Mouse (Mus musculus) hindbrain, embryonic 10.5 days (tissue): ENCODE measurements around the gene Add3. TPM values are rescaled to one million over a fixed set of nuclear protein-coding genes. Genes with fewer than 3 reads are reported as not detected.

ENCODE experiments used
- DNase-seq: peaks from one replicate; pipeline ENCODE4 v3.0.0-alpha.2; 2017; ENCODE audit warnings: low spot score
- H3K27ac ChIP-seq: fragments of 300-500 bp; sonication (generic); 2 replicates; pipeline ENCODE4 v1.5.1; 2016; ENCODE audit warnings: mild to moderate bottlenecking, moderate library complexity
- H3K27me3 ChIP-seq: fragments of 300-500 bp; sonication (generic); 2 replicates; pipeline ENCODE4 v1.6.1; 2016; ENCODE audit warnings: mild to moderate bottlenecking; ENCODE audit not compliant: poor library complexity, insufficient read depth, severe bottlenecking
- H3K36me3 ChIP-seq: fragments of 300-500 bp; sonication (generic); 2 replicates; pipeline ENCODE4 v1.6.1; 2016; ENCODE audit warnings: mild to moderate bottlenecking, moderate library complexity
- H3K4me1 ChIP-seq: fragments of 300-500 bp; sonication (generic); replicated peaks from 2 replicates; pipeline ENCODE4 v1.6.1; 2016; ENCODE audit warnings: mild to moderate bottlenecking
- H3K4me3 ChIP-seq: fragments of 300-500 bp; sonication (generic); 2 replicates; pipeline ENCODE4 v1.5.1; 2016; ENCODE audit warnings: mild to moderate bottlenecking, moderate library complexity
- H3K9me3 ChIP-seq: fragments of 300-500 bp; sonication (generic); 2 replicates; pipeline ENCODE4 v1.6.1; 2016; ENCODE audit warnings: mild to moderate bottlenecking, moderate library complexity
- WGBS: fragments of 180-500 bp; shearing (Covaris S2); methylation state at CpG from one replicate; pipeline ENCODE4 v1.1.7; 2016; 5-methylcytosine and 5-hydroxymethylcytosine counted together
- polyA plus RNA-seq: library from polyadenylated mRNA; unstranded; fragments of >200 nt; fragmentation: Nextera tagmentation; extraction: Ambion mirVana; gene quantifications from 2 replicates; pipeline ENCODE4 v1.2.1, GENCODE M21; 2016

The Add3 gene
- polyA plus RNA-seq, 1 experiment from 2014 or later, result 45.9 TPM

GRCm38 (mm10) chr19:53162927-53163326, 22.7 kb downstream of the Add3 start:
- DNase-seq, result no peak
- 94% methylated on average over 6 of the region's 6 CpGs for WGBS
- Histone ChIP-seq H3K27me3 (no peaks in the 10 kb centered on the region), H3K4me3 (no peak overlapping the region), H3K27ac (no peak overlapping the region), H3K9me3 (no peaks in the 10 kb centered on the region), H3K36me3 (no peaks in the 10 kb centered on the region), H3K4me1 (0 out of 2 replicates have a peak, but pooled peaks cover 14% of the 10 kb centered on the region)

GRCm38 (mm10) chr19:53164645-53165044, 24.4 kb downstream of the Add3 start:
- 88% methylated on average over 7 of the region's 7 CpGs for WGBS
- DNase-seq, result no peak
- Histone ChIP-seq H3K4me1 (peaks cover 16% of the 10 kb centered on the region; the same call in 1 of the 2 replicates), H3K36me3 (no peaks in the 10 kb centered on the region), H3K27ac (no peak overlapping the region), H3K27me3 (no peaks in the 10 kb centered on the region), H3K4me3 (no peak overlapping the region), H3K9me3 (no peaks in the 10 kb centered on the region)

GRCm38 (mm10) chr19:53165305-53166240, 25.3 kb downstream of the Add3 start:
- no peak for DNase-seq
- no peaks in the 10 kb centered on the region for H3K27me3 ChIP-seq
- H3K4me3 ChIP-seq, result no peak overlapping the region
- no peaks in the 10 kb centered on the region for H3K9me3 ChIP-seq
- WGBS, result 60% methylated on average over 4 of the region's 4 CpGs
- H3K36me3 ChIP-seq, result no peaks in the 10 kb centered on the region
- peaks cover 16% of the 10 kb centered on the region; the same call in 1 of the 2 replicates for H3K4me1 ChIP-seq
- no peak overlapping the region for H3K27ac ChIP-seq

GRCm38 (mm10) chr19:53166367-53166766, 26.1 kb downstream of the Add3 start:
- Histone ChIP-seq H3K4me3 (no peak overlapping the region), H3K36me3 (no peaks in the 10 kb centered on the region), H3K9me3 (no peaks in the 10 kb centered on the region), H3K27ac (no peak overlapping the region), H3K27me3 (no peaks in the 10 kb centered on the region), H3K4me1 (peaks cover 16% of the 10 kb centered on the region; the same call in 1 of the 2 replicates)
- 89% methylated on average over 10 of the region's 10 CpGs for WGBS
- DNase-seq, result no peak

- no peak for DNase-seq
- peaks cover 16% of the 10 kb centered on the region; the same call in 1 of the 2 replicates for H3K4me1 ChIP-seq
- WGBS, result 83% methylated on average over 5 of the region's 5 CpGs
These were observed 28.3 kb downstream of the Add3 start for GRCm38 (mm10) chr19:53168576-53168975.

GRCm38 (mm10) chr19:53170651-53171050, 30.4 kb downstream of the Add3 start:
- Histone ChIP-seq H3K9me3 (no peaks in the 10 kb centered on the region), H3K36me3 (no peaks in the 10 kb centered on the region), H3K4me1 (peaks cover 14% of the 10 kb centered on the region; the same call in 1 of the 2 replicates), H3K27ac (no peak overlapping the region), H3K4me3 (no peak overlapping the region), H3K27me3 (no peaks in the 10 kb centered on the region)
- DNase-seq, result no peak
- WGBS, result 81% methylated on average over 5 of the region's 5 CpGs

More at GRCm38 (mm10) chr19:53168576-53168975, 28.3 kb downstream of the Add3 start:
- Histone ChIP-seq H3K27ac (no peak overlapping the region), H3K9me3 (no peaks in the 10 kb centered on the region), H3K36me3 (no peaks in the 10 kb centered on the region), H3K27me3 (no peaks in the 10 kb centered on the region), H3K4me3 (no peak overlapping the region)

- 94% methylated on average over 2 of the region's 2 CpGs for WGBS
- no peaks in the 10 kb centered on the region for H3K9me3 ChIP-seq
These were observed 33.8 kb downstream of the Add3 start for GRCm38 (mm10) chr19:53174034-53174433.

GRCm38 (mm10) chr19:53175550-53175949, 35.3 kb downstream of the Add3 start:
- WGBS, result 71% methylated on average over 5 of the region's 5 CpGs

More at GRCm38 (mm10) chr19:53174034-53174433, 33.8 kb downstream of the Add3 start:
- H3K36me3 ChIP-seq, result no peaks in the 10 kb centered on the region
- no peak for DNase-seq
- H3K27ac ChIP-seq, result no peak overlapping the region
- no peaks in the 10 kb centered on the region for H3K27me3 ChIP-seq
- H3K4me3 ChIP-seq, result no peak overlapping the region
- peaks cover 9% of the 10 kb centered on the region; the same call in 1 of the 2 replicates for H3K4me1 ChIP-seq

GRCm38 (mm10) chr19:53176518-53176917, 36.3 kb downstream of the Add3 start:
- no peak overlapping the region for H3K4me3 ChIP-seq
- no peak for DNase-seq
- H3K36me3 ChIP-seq, result no peaks in the 10 kb centered on the region
- H3K9me3 ChIP-seq, result no peaks in the 10 kb centered on the region
- peaks cover 15% of the 10 kb centered on the region for H3K4me1 ChIP-seq
- H3K27me3 ChIP-seq, result no peaks in the 10 kb centered on the region
- H3K27ac ChIP-seq, result no peak overlapping the region
- 93% methylated on average over 4 of the region's 4 CpGs for WGBS

More at GRCm38 (mm10) chr19:53175550-53175949, 35.3 kb downstream of the Add3 start:
- H3K27me3 ChIP-seq, result no peaks in the 10 kb centered on the region
- H3K4me3 ChIP-seq, result no peak overlapping the region
- H3K36me3 ChIP-seq, result no peaks in the 10 kb centered on the region
- no peak overlapping the region for H3K27ac ChIP-seq
- H3K4me1 ChIP-seq, result peaks cover 5% of the 10 kb centered on the region
- no peaks in the 10 kb centered on the region for H3K9me3 ChIP-seq
- DNase-seq, result no peak

- H3K36me3 ChIP-seq, result 0 out of 2 replicates have a peak, but pooled peaks cover 3% of the 10 kb centered on the region
- H3K4me3 ChIP-seq, result no peak overlapping the region
- H3K27me3 ChIP-seq, result no peaks in the 10 kb centered on the region
- 93% methylated on average over 20 of the region's 20 CpGs for WGBS
- peaks cover 24% of the 10 kb centered on the region for H3K4me1 ChIP-seq
- H3K27ac ChIP-seq, result no peak overlapping the region
- no peaks in the 10 kb centered on the region for H3K9me3 ChIP-seq
- DNase-seq, result no peak
These were observed 38.6 kb downstream of the Add3 start for GRCm38 (mm10) chr19:53178611-53179528.

GRCm38 (mm10) chr19:53180168-53180803, 40.0 kb downstream of the Add3 start:
- H3K27me3 ChIP-seq, result no peaks in the 10 kb centered on the region
- WGBS, result 86% methylated on average over 12 of the region's 12 CpGs
- no peak overlapping the region for H3K4me3 ChIP-seq
- no peak overlapping the region for H3K27ac ChIP-seq
- peaks cover 34% of the 10 kb centered on the region for H3K4me1 ChIP-seq
- 0 out of 2 replicates have a peak, but pooled peaks cover 3% of the 10 kb centered on the region for H3K36me3 ChIP-seq
- no peak for DNase-seq
- H3K9me3 ChIP-seq, result no peaks in the 10 kb centered on the region
